Mouse (Mus musculus): ENCODE measurements at regions not wholly inside any gene's neighbourhood (a gene's known extent, or its start where the extent isn't known, plus 50 kb on each side); places are given as distances from the start of the nearest gene placed in this dataset.

GRCm38 (mm10) chr7:65244936-65245335 lies 88.6 kb upstream of the Fam189a1 start:
- no peak for DNase-seq
- intact Hi-C loops (cut with DNase I) = no loop called here

GRCm38 (mm10) chr7:65241208-65241607 lies 84.8 kb upstream of the Fam189a1 start:
- DNase-seq = no peak
- intact Hi-C loops (cut with DNase I) = no loop called here

GRCm38 (mm10) chr7:65235701-65236100 lies 79.3 kb upstream of the Fam189a1 start:
- intact Hi-C loops (cut with DNase I) = no loop called here
- DNase-seq = no peak

GRCm38 (mm10) chr7:65233681-65234080 lies 77.3 kb upstream of the Fam189a1 start:
- intact Hi-C loops (cut with DNase I) = no loop called here
- no peak for DNase-seq

- intact Hi-C loops (cut with DNase I) = no loop called here
- DNase-seq = no peak
Measured at GRCm38 (mm10) chr7:65229306-65229705, 72.9 kb upstream of the Fam189a1 start.

- intact Hi-C loops (cut with DNase I) = no loop called here
Measured at GRCm38 (mm10) chr7:65226218-65226617, 69.8 kb upstream of the Fam189a1 start.

GRCm38 (mm10) chr7:65213216-65213925 lies 57.0 kb upstream of the Fam189a1 start:
- peak; percentile 6 to 28 for DNase-seq
- intact Hi-C loops (cut with DNase I) = loop anchor here (5.0 kb wide), 1 partner anchor 429 kb away; the partner anchor contains the start of gene Tarsl2

More at GRCm38 (mm10) chr7:65226218-65226617, 69.8 kb upstream of the Fam189a1 start:
- no peak for DNase-seq

GRCm38 (mm10) chr7:65207240-65207639 lies 50.9 kb upstream of the Fam189a1 start:
- DNase-seq = peak in 1 of 2 experiments; percentile 5

More at GRCm38 (mm10) chr7:65207240-65207639, 50.9 kb upstream of the Fam189a1 start:
- intact Hi-C loops (cut with DNase I) = no loop called here

Data from heart, postnatal 14 days (tissue).